9 mouse cellular contexts compared by ENCODE assay signal in the genomic region with DNA sequence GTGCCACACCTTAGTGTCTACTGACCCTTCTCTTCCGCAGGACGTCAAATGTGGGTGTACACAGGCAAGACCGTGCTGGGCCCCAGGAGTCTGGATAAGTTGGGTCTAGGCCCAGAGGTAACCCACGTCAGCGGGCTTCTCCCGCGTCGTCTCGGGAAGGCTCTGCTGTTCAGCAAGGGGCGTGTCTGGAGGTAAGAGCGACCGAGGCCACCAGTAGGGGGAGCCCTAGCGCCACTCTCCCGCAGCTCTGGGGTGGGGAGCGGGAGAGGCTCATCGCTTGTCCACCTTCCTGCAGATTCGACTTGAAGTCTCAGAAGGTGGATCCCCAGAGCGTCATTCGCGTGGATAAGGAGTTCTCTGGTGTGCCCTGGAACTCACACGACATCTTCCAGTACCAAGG. TPM values are rescaled to one million over a fixed set of nuclear protein-coding genes. Genes with fewer than 3 reads are reported as not detected.
DNase-seq lines count a peak whose midpoint lies in the region; ATAC-seq and TF ChIP-seq lines count a peak whose summit lies in the region.
"Had no signal": no experiment of that assay in that cellular context is flagged by ENCODE, and none has a peak within 500 bp of the region (broad histone marks: within the 10 kb centered on the region; RNA-seq: fewer than 3 reads in every experiment).

No protein-coding gene starts in this region.

- intact Hi-C loops in left cerebral cortex, postnatal 14 days (cut with DNase I): no loop called here

- POLR2A ChIA-PET in Patski (lab: Charles Lee): no interaction called here

- H3K9me3 ChIP-seq in forebrain, postnatal 0 days (ENCODE audit: low read length): no peaks in the 10 kb centered on the region
- no peaks in the 10 kb centered on the region for H3K9me3 ChIP-seq in hindbrain, embryonic 14.5 days (ENCODE audit: control insufficient read depth, low read length)

- ATAC-seq in Patski: peak; percentile 34
- ATAC-seq in forebrain, postnatal 0 days: peak; percentile 93
- peak; percentile 77; the same call in 1 of the 2 replicates for ATAC-seq in hindbrain, embryonic 14.5 days (ENCODE audit: low FRiP score)
- ATAC-seq in megakaryocyte-erythroid progenitor cell, adult 5-6 weeks (replicated peaks; ENCODE audit: low FRiP score, low TSS enrichment, poor library complexity, severe bottlenecking): peak; percentile 86

- H3K27me3 ChIP-seq in Patski: peaks cover 24% of the 10 kb centered on the region
- H3K27me3 ChIP-seq in cerebellum, adult 2 months (ENCODE audit: control insufficient read depth, insufficient read depth, low read length): peaks cover 3% of the 10 kb centered on the region; the same call in 1 of the 2 replicates
- H3K27me3 ChIP-seq in forebrain, postnatal 0 days (ENCODE audit: insufficient read depth, low read length): peaks cover 34% of the 10 kb centered on the region
- peaks cover 55% of the 10 kb centered on the region for H3K27me3 ChIP-seq in hindbrain, embryonic 14.5 days (ENCODE audit: control insufficient read depth, insufficient read depth, low read length)

- no peak overlapping the region for H3K9ac ChIP-seq in forebrain, postnatal 0 days
- no peak overlapping the region for H3K9ac ChIP-seq in hindbrain, embryonic 14.5 days

- no peak for TF ChIP-seq CTCF in Patski (IDR thresholded peaks at IDR 0.05)
- peak; percentile 93 for TF ChIP-seq CTCF in cerebellum, adult 2 months (IDR thresholded peaks at IDR 0.05; ENCODE audit: borderline replicate concordance, insufficient read depth, low read depth, low read length)
- peak; percentile 93 for TF ChIP-seq CTCF in forebrain, postnatal 0 days (IDR thresholded peaks at IDR 0.05; ENCODE audit: low read depth)

- no peaks in the 10 kb centered on the region for H3K36me3 ChIP-seq in forebrain, postnatal 0 days (ENCODE audit: insufficient read depth)
- H3K36me3 ChIP-seq in hindbrain, embryonic 14.5 days (replicated peaks; ENCODE audit: control insufficient read depth, insufficient read depth): no peaks in the 10 kb centered on the region

- 1% methylated on average over 21 of the region's 21 CpGs for WGBS in cerebellum, adult 2 months
- under 1% methylated on average over 21 of the region's 21 CpGs for WGBS in forebrain, postnatal 0 days
- 3% methylated on average over 21 of the region's 21 CpGs for WGBS in hindbrain, embryonic 14.5 days

- CTCF ChIA-PET in Patski (lab: Charles Lee): interaction anchor here (1.0 to 2.3 kb wide), 5 partner anchors 10 to 79 kb away, joined by 3 to 10 read pairs (median 6); no protein-coding TSS in a partner anchor

- H3K4me2 ChIP-seq in forebrain, postnatal 0 days (ENCODE audit: low read depth): peak overlapping the region; percentile 31
- peak overlapping the region; percentile 34 for H3K4me2 ChIP-seq in hindbrain, embryonic 14.5 days (replicated peaks)

- no peak for DNase-seq in Patski (ENCODE audit: low read depth, low spot score)
- peak; percentile 84 to 89 for DNase-seq in cerebellum, adult 2 months
- peak; percentile 87 for DNase-seq in forebrain, postnatal 0 days
- DNase-seq in hindbrain, embryonic 14.5 days (ENCODE audit: low spot score): peak; percentile 82
- DNase-seq in left cerebral cortex, postnatal 14 days (ENCODE audit: low spot score in 2 of 2): peak; percentile 77 to 83
- DNase-seq in right cerebral cortex, postnatal 4 days: peak; percentile 92
- peak; percentile 64 to 86 for DNase-seq in urinary bladder, postnatal 4 days (ENCODE audit: low spot score in 2 of 2)

- H3K4me3 ChIP-seq in cerebellum, adult 2 months (replicated peaks; ENCODE audit: insufficient read depth, low read depth, low read length): peak overlapping the region; percentile 44
- H3K4me3 ChIP-seq in forebrain, postnatal 0 days (ENCODE audit: low read depth, low read length): no peak overlapping the region; the same call in 1 of the 2 replicates
- no peak overlapping the region for H3K4me3 ChIP-seq in hindbrain, embryonic 14.5 days (replicated peaks; ENCODE audit: low read length)
- H3K4me3 ChIP-seq: myocyte had no signal

- in situ Hi-C loops in Patski (cut with MboI; ENCODE audit: low pct_unique_long_range_greater_than_20kb): loop anchor here (10.0 kb wide), 2 partner anchors 312 to 412 kb away; partner anchors contain the start of gene Zfp663

- no peak for TF ChIP-seq POLR2A in cerebellum, adult 2 months (IDR thresholded peaks at IDR 0.05; ENCODE audit: borderline replicate concordance, insufficient read depth, low read length)

- H3K27ac ChIP-seq in cerebellum, adult 2 months (ENCODE audit: insufficient read depth, low read length): no peak overlapping the region
- H3K27ac ChIP-seq in forebrain, postnatal 0 days (ENCODE audit: low read depth, low read length): no peak overlapping the region
- H3K27ac ChIP-seq in hindbrain, embryonic 14.5 days: no peak overlapping the region

- peaks cover 5% of the 10 kb centered on the region for H3K4me1 ChIP-seq in cerebellum, adult 2 months (ENCODE audit: control insufficient read depth, insufficient read depth, low read length)
- peaks cover 3% of the 10 kb centered on the region; the same call in 1 of the 2 replicates for H3K4me1 ChIP-seq in forebrain, postnatal 0 days (ENCODE audit: insufficient read depth)
- 0 out of 2 replicates have a peak, but pooled peaks cover 6% of the 10 kb centered on the region for H3K4me1 ChIP-seq in hindbrain, embryonic 14.5 days (replicated peaks; ENCODE audit: control insufficient read depth, insufficient read depth, low read length)

RNA-seq across cellular contexts. Expression of gene Slc12a5, which starts 7.4 kb away (rescaled TPM):
- polyA plus RNA-seq in Patski (2021): 3.9 TPM
- polyA plus RNA-seq in cerebellum, adult 2 months (2012; rRNA removed): 386 and 396 TPM in 2 replicates
- total RNA-seq in forebrain, postnatal 0 days (2014; rRNA removed): 83.2 and 139 TPM in 2 replicates
- 24.5 and 41.6 TPM in 2 replicates for polyA plus RNA-seq in forebrain, postnatal 0 days (2015; fragmentation: Nextera tagmentation; extraction: Ambion mirVana)
- polyA plus RNA-seq in hindbrain, embryonic 14.5 days (2014; fragmentation: Nextera tagmentation; extraction: Ambion mirVana): 62.1 and 73.6 TPM in 2 replicates
- 100 to 1,000 TPM; 451 to 495 TPM for total RNA-seq in left cerebral cortex, postnatal 14 days (2021)
- total RNA-seq in megakaryocyte-erythroid progenitor cell, adult 5-6 weeks (2014; fragmentation: Nextera tagmentation): 0.35 TPM in 1 of 2 replicates, not detected in the other
- 0.34 and 0.61 TPM in 2 replicates for total RNA-seq in megakaryocyte-erythroid progenitor cell, adult 5-6 weeks (2017)

RNA-seq across cellular contexts. Expression of gene Mmp9, which starts 12.6 kb away (rescaled TPM):
- 0.12 TPM for polyA plus RNA-seq in Patski (2021)
- polyA plus RNA-seq in cerebellum, adult 2 months (2012; rRNA removed): 3.3 and 3.7 TPM in 2 replicates
- 5.3 and 14.2 TPM in 2 replicates for total RNA-seq in forebrain, postnatal 0 days (2014; rRNA removed)
- polyA plus RNA-seq in forebrain, postnatal 0 days (2015; fragmentation: Nextera tagmentation; extraction: Ambion mirVana): 5.3 and 8.3 TPM in 2 replicates
- polyA plus RNA-seq in hindbrain, embryonic 14.5 days (2014; fragmentation: Nextera tagmentation; extraction: Ambion mirVana): 28.8 and 33.2 TPM in 2 replicates
- total RNA-seq in left cerebral cortex, postnatal 14 days (2021): 1 to 10 TPM; 1.4 to 1.9 TPM
- total RNA-seq in megakaryocyte-erythroid progenitor cell, adult 5-6 weeks (2014; fragmentation: Nextera tagmentation): 7.1 TPM in 1 of 2 replicates, not detected in the other
- total RNA-seq in megakaryocyte-erythroid progenitor cell, adult 5-6 weeks (2017): 0.65 and 2.0 TPM in 2 replicates

RNA-seq across cellular contexts. Expression of gene Zfp335, which starts 41.7 kb away (rescaled TPM):
- polyA plus RNA-seq in Patski (2021): 19.0 TPM
- polyA plus RNA-seq in cerebellum, adult 2 months (2012; rRNA removed): 32.0 and 34.7 TPM in 2 replicates
- total RNA-seq in forebrain, postnatal 0 days (2014; rRNA removed): 20.9 and 26.0 TPM in 2 replicates
- polyA plus RNA-seq in forebrain, postnatal 0 days (2015; fragmentation: Nextera tagmentation; extraction: Ambion mirVana): 10.0 and 11.2 TPM in 2 replicates
- 14.6 and 15.4 TPM in 2 replicates for polyA plus RNA-seq in hindbrain, embryonic 14.5 days (2014; fragmentation: Nextera tagmentation; extraction: Ambion mirVana)
- total RNA-seq in left cerebral cortex, postnatal 14 days (2021): 10 to 100 TPM; 24.1 to 25.4 TPM
- 23.5 and 27.2 TPM in 2 replicates for total RNA-seq in megakaryocyte-erythroid progenitor cell, adult 5-6 weeks (2014; fragmentation: Nextera tagmentation)
- total RNA-seq in megakaryocyte-erythroid progenitor cell, adult 5-6 weeks (2017): 5.8 and 8.6 TPM in 2 replicates

Comparison
In these comparisons a context has a peak if more than half of its experiments do, and no peak if none do; other contexts are left out.
1. ATAC-seq: peak in every context shown above with its lines; median percentile 93 in forebrain, postnatal 0 days; 86 in megakaryocyte-erythroid progenitor cell, adult 5-6 weeks; 77 in hindbrain, embryonic 14.5 days; 34 in Patski.